Mouse (Mus musculus) midbrain, embryonic 13.5 days (tissue): ENCODE measurements around the gene Rpl21. TPM values are rescaled to one million over a fixed set of nuclear protein-coding genes. Genes with fewer than 3 reads are reported as not detected.

ENCODE experiments used
- ATAC-seq: fragments of 200-750 bp; cut with Nextera tagmentation; 2 replicates; pipeline ENCODE4 v1.8.0; 2017; ENCODE audit warnings: mild to moderate bottlenecking, moderate TSS enrichment, moderate library complexity
- H3K27ac ChIP-seq: fragments of 300-500 bp; sonication (generic); 2 replicates; pipeline ENCODE4 v1.5.1; 2015; ENCODE audit warnings: inconsistent platforms, mild to moderate bottlenecking, moderate library complexity
- H3K27me3 ChIP-seq: fragments of 300-500 bp; sonication (generic); 2 replicates; pipeline ENCODE4 v1.6.1; 2015; ENCODE audit warnings: mild to moderate bottlenecking, inconsistent platforms
- H3K36me3 ChIP-seq: fragments of 300-500 bp; sonication (generic); 2 replicates; pipeline ENCODE4 v1.6.1; 2015; ENCODE audit warnings: mild to moderate bottlenecking, inconsistent platforms
- H3K4me1 ChIP-seq: fragments of 300-500 bp; sonication (generic); replicated peaks from 2 replicates; pipeline ENCODE4 v1.6.1; 2015; ENCODE audit warnings: inconsistent platforms
- H3K4me2 ChIP-seq: fragments of 300-500 bp; sonication (generic); replicated peaks from 2 replicates; pipeline ENCODE4 v1.6.1; 2015; ENCODE audit warnings: moderate library complexity, mild to moderate bottlenecking, inconsistent platforms
- H3K4me3 ChIP-seq: fragments of 300-500 bp; sonication (generic); replicated peaks from 2 replicates; pipeline ENCODE4 v1.5.1; 2015; ENCODE audit warnings: mild to moderate bottlenecking, inconsistent platforms
- H3K9ac ChIP-seq: fragments of 300-500 bp; sonication (generic); replicated peaks from 2 replicates; pipeline ENCODE4 v1.6.1; 2015; ENCODE audit warnings: mild to moderate bottlenecking, inconsistent platforms
- H3K9me3 ChIP-seq: fragments of 300-500 bp; sonication (generic); 2 replicates; pipeline ENCODE4 v1.6.1; 2016; ENCODE audit warnings: mild to moderate bottlenecking, inconsistent platforms
- WGBS: fragments of 180-500 bp; shearing (Covaris S2); methylation state at CpG from one replicate; pipeline ENCODE4 v1.1.7; 2015; 5-methylcytosine and 5-hydroxymethylcytosine counted together
- polyA plus RNA-seq: library from polyadenylated mRNA; unstranded; fragments of >200 nt; fragmentation: Nextera tagmentation; extraction: Ambion mirVana; gene quantifications from 2 replicates; pipeline ENCODE4 v1.2.1, GENCODE M21; 2015

Rpl21 gene
- polyA plus RNA-seq, 1 experiment from 2014 or later = 371 TPM

GRCm38 (mm10) chr5:146834959-146835358 lies 2.3 kb downstream of the Rpl21 start:
- Histone ChIP-seq H3K9me3 (no peaks in the 10 kb centered on the region), H3K4me3 (no peak overlapping the region), H3K27ac (no peak overlapping the region), H3K4me2 (no peak overlapping the region), H3K27me3 (no peaks in the 10 kb centered on the region), H3K9ac (no peak overlapping the region), H3K36me3 (peaks cover 47% of the 10 kb centered on the region), H3K4me1 (peaks cover 22% of the 10 kb centered on the region)
- no peak for ATAC-seq
- WGBS = 87% methylated on average over 8 of the region's 8 CpGs

GRCm38 (mm10) chr5:146837967-146838720 lies 5.5 kb downstream of the Rpl21 start:
- 68% methylated on average over 7 of the region's 7 CpGs for WGBS
- Histone ChIP-seq H3K27ac (no peak overlapping the region), H3K4me1 (peaks cover 16% of the 10 kb centered on the region), H3K4me2 (no peak overlapping the region), H3K4me3 (no peak overlapping the region), H3K9ac (no peak overlapping the region), H3K36me3 (peaks cover 51% of the 10 kb centered on the region), H3K9me3 (no peaks in the 10 kb centered on the region), H3K27me3 (no peaks in the 10 kb centered on the region)
- ATAC-seq = no peak

- H3K27ac ChIP-seq = no peak overlapping the region
- H3K27me3 ChIP-seq = no peaks in the 10 kb centered on the region
- H3K9ac ChIP-seq = no peak overlapping the region
- peaks cover 10% of the 10 kb centered on the region for H3K4me1 ChIP-seq
- H3K4me2 ChIP-seq = no peak overlapping the region
- no peak overlapping the region for H3K4me3 ChIP-seq
- H3K9me3 ChIP-seq = no peaks in the 10 kb centered on the region
- peaks cover 51% of the 10 kb centered on the region for H3K36me3 ChIP-seq
- WGBS = 56% methylated on average over 12 of the region's 12 CpGs
- ATAC-seq = no peak
Measured at GRCm38 (mm10) chr5:146838836-146839648, 6.4 kb downstream of the Rpl21 start.

GRCm38 (mm10) chr5:146839760-146840159 lies 7.1 kb downstream of the Rpl21 start:
- 60% methylated on average over 5 of the region's 5 CpGs for WGBS
- ATAC-seq = no peak
- no peak overlapping the region for H3K4me3 ChIP-seq
- H3K9ac ChIP-seq = no peak overlapping the region
- no peaks in the 10 kb centered on the region for H3K9me3 ChIP-seq
- H3K27ac ChIP-seq = no peak overlapping the region
- H3K36me3 ChIP-seq = peaks cover 47% of the 10 kb centered on the region
- H3K27me3 ChIP-seq = no peaks in the 10 kb centered on the region
- H3K4me1 ChIP-seq = peaks cover 10% of the 10 kb centered on the region
- H3K4me2 ChIP-seq = no peak overlapping the region

GRCm38 (mm10) chr5:146840422-146840821 lies 7.7 kb downstream of the Rpl21 start:
- Histone ChIP-seq H3K27ac (no peak overlapping the region), H3K27me3 (no peaks in the 10 kb centered on the region), H3K4me1 (peaks cover 13% of the 10 kb centered on the region; the same call in 1 of the 2 replicates), H3K9me3 (no peaks in the 10 kb centered on the region), H3K36me3 (peaks cover 40% of the 10 kb centered on the region), H3K4me3 (no peak overlapping the region), H3K4me2 (no peak overlapping the region), H3K9ac (no peak overlapping the region)
- ATAC-seq = no peak
- WGBS = 92% methylated on average over 4 of the region's 4 CpGs

- Histone ChIP-seq H3K4me3 (no peak overlapping the region), H3K9ac (no peak overlapping the region), H3K4me1 (peaks cover 19% of the 10 kb centered on the region), H3K36me3 (peaks cover 31% of the 10 kb centered on the region), H3K27me3 (no peaks in the 10 kb centered on the region), H3K9me3 (no peaks in the 10 kb centered on the region), H3K4me2 (no peak overlapping the region), H3K27ac (no peak overlapping the region)
- 91% methylated on average over 5 of the region's 5 CpGs for WGBS
- ATAC-seq = no peak
Measured at GRCm38 (mm10) chr5:146841301-146841700, 8.6 kb downstream of the Rpl21 start.

- Histone ChIP-seq H3K27me3 (no peaks in the 10 kb centered on the region), H3K4me1 (peaks cover 20% of the 10 kb centered on the region), H3K4me2 (no peak overlapping the region), H3K27ac (no peak overlapping the region), H3K9ac (no peak overlapping the region), H3K9me3 (no peaks in the 10 kb centered on the region), H3K4me3 (no peak overlapping the region), H3K36me3 (peaks cover 24% of the 10 kb centered on the region)
- ATAC-seq = no peak
- 89% methylated on average over 4 of the region's 4 CpGs for WGBS
Measured at GRCm38 (mm10) chr5:146841996-146842395, 9.3 kb downstream of the Rpl21 start.

GRCm38 (mm10) chr5:146844301-146844941 lies 11.7 kb downstream of the Rpl21 start:
- peak; percentile 55 for ATAC-seq
- H3K27me3 ChIP-seq = no peaks in the 10 kb centered on the region
- H3K4me2 ChIP-seq = peak overlapping the region; percentile 96
- H3K36me3 ChIP-seq = peaks cover 6% of the 10 kb centered on the region; the same call in 1 of the 2 replicates
- 7% methylated on average over 6 of the region's 6 CpGs for WGBS
- H3K4me3 ChIP-seq = peak overlapping the region; percentile 78
- H3K27ac ChIP-seq = peak overlapping the region; percentile 82
- H3K9ac ChIP-seq = peak overlapping the region; percentile 80
- H3K9me3 ChIP-seq = no peaks in the 10 kb centered on the region
- H3K4me1 ChIP-seq = peaks cover 20% of the 10 kb centered on the region

- H3K4me3 ChIP-seq = peak within 1 kb of the TSS; percentile 78
- H3K36me3 ChIP-seq = peaks cover 6% of the 10 kb centered on the region; the same call in 1 of the 2 replicates
- ATAC-seq = peak; percentile 94
Measured at GRCm38 (mm10) chr5:146844945-146845365, 12.3 kb downstream of the Rpl21 start, which contains the start of gene Rasl11a. Gene Rasl11a (plus strand): TSS chr5:146845071.

GRCm38 (mm10) chr5:146846489-146846888 lies 13.8 kb downstream of the Rpl21 start:
- Histone ChIP-seq H3K27ac (no peak overlapping the region), H3K4me3 (peak overlapping the region; percentile 78; the same call in 1 of the 2 replicates), H3K27me3 (no peaks in the 10 kb centered on the region), H3K9me3 (no peaks in the 10 kb centered on the region), H3K36me3 (0 out of 2 replicates have a peak, but pooled peaks cover 2% of the 10 kb centered on the region), H3K4me2 (peak overlapping the region; percentile 96), H3K4me1 (peaks cover 20% of the 10 kb centered on the region), H3K9ac (no peak overlapping the region)
- WGBS = 86% methylated on average over 2 of the region's 2 CpGs
- no peak for ATAC-seq

More at GRCm38 (mm10) chr5:146844945-146845365, 12.3 kb downstream of the Rpl21 start, which contains the start of gene Rasl11a:
- Histone ChIP-seq H3K27me3 (no peaks in the 10 kb centered on the region), H3K9ac (peak within 1 kb of the TSS; percentile 80), H3K9me3 (no peaks in the 10 kb centered on the region), H3K4me1 (peaks cover 20% of the 10 kb centered on the region), H3K27ac (peak within 1 kb of the TSS; percentile 82), H3K4me2 (peak within 1 kb of the TSS; percentile 96)
- under 1% methylated on average over 40 of the region's 40 CpGs for WGBS

- no peaks in the 10 kb centered on the region for H3K27me3 ChIP-seq
- peaks cover 20% of the 10 kb centered on the region for H3K4me1 ChIP-seq
- WGBS = 93% methylated on average over 4 of the region's 4 CpGs
- no peaks in the 10 kb centered on the region for H3K9me3 ChIP-seq
- no peak overlapping the region for H3K9ac ChIP-seq
- ATAC-seq = no peak
- 0 out of 2 replicates have a peak, but pooled peaks cover 2% of the 10 kb centered on the region for H3K36me3 ChIP-seq
- no peak overlapping the region for H3K4me2 ChIP-seq
- no peak overlapping the region for H3K27ac ChIP-seq
- H3K4me3 ChIP-seq = no peak overlapping the region
Measured at GRCm38 (mm10) chr5:146848936-146849582, 16.4 kb downstream of the Rpl21 start.
